Mouse (Mus musculus) myocyte (in vitro differentiated cells): ENCODE data around the gene Zfp593.

ENCODE experiments used
- E2F4 ChIP-seq: IDR thresholded peaks from one replicate; pipeline ENCODE4 v1.6.1; 2011; ENCODE audit warnings: mild to moderate bottlenecking, control low read depth, moderate library complexity; ENCODE audit not compliant: insufficient read depth
- POLR2A ChIP-seq: IDR thresholded peaks from one replicate; pipeline ENCODE4 v1.6.1; 2011; ENCODE audit warnings: low read depth, mild to moderate bottlenecking, control low read depth, moderate library complexity; ENCODE audit not compliant: insufficient read length
- POLR2AphosphoS2 ChIP-seq: IDR thresholded peaks from one replicate; pipeline ENCODE4 v1.6.1; 2011; ENCODE audit warnings: low read depth, control low read depth; ENCODE audit not compliant: insufficient read length
- SRF ChIP-seq: IDR thresholded peaks from one replicate; pipeline ENCODE4 v1.6.1; 2011; ENCODE audit warnings: low read depth; ENCODE audit not compliant: control insufficient read depth, insufficient read length
- TCF12 ChIP-seq: IDR thresholded peaks from one replicate; pipeline ENCODE4 v1.6.1; 2011; ENCODE audit warnings: mild to moderate bottlenecking, control low read depth; ENCODE audit not compliant: poor library complexity, insufficient read depth, severe bottlenecking
- USF1 ChIP-seq: IDR thresholded peaks from one replicate; pipeline ENCODE4 v1.6.1; 2011; ENCODE audit warnings: low read depth, mild to moderate bottlenecking, control low read depth, moderate library complexity

DNA sequence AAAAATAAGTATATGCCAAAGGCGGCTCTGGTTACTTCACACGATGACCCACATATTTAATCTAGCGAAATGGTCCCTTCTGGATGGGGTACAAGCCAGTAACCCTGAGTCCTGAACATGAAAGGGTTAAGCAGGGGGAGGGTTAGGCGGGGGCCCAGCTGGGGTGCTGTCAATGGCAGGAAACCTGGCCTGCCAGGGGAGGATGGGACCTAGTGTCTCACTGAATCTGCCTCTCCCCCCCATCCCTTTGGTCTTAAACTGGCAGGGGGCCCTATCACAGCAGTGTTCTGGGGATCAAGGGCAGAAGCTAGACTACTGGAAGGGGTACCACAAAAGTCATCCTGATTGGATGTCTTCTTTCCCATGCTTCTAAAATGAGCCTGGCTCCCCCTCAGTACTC, 10.5 kb upstream of the Zfp593 start:
- TF ChIP-seq POLR2A (no peak), POLR2AphosphoS2 (no peak), E2F4 (no peak), USF1 (no peak), TCF12 (no peak), SRF (no peak)
